Mouse (Mus musculus) MEL (cell line): ENCODE results near the gene Gfap. TPM values are rescaled to one million over a fixed set of nuclear protein-coding genes. Genes with fewer than 3 reads are reported as not detected.

Source experiments
- DNase-seq: peaks from one replicate; pipeline ENCODE4 v3.0.0; 2011; ENCODE audit warnings: low read depth, low spot score
- H3K27ac ChIP-seq: 2 replicates; pipeline ENCODE4 v1.5.1; 2012; ENCODE audit warnings: low read depth, mild to moderate bottlenecking, control low read depth, low read length, moderate library complexity; ENCODE audit not compliant: control insufficient read depth
- H3K27me3 ChIP-seq, 2 experiments: fragments of 150-350 bp in 1 of 2; sonication (generic) in 1 of 2; 2 replicates each; pipeline ENCODE4 v1.6.1; 2012; ENCODE audit warnings: low read length in 2 of 2, mild to moderate bottlenecking in 2 of 2, improper control_type of control experiment in 1 of 2, moderate library complexity in 1 of 2; ENCODE audit not compliant: insufficient read depth in 2 of 2, control insufficient read depth in 1 of 2
- H3K36me3 ChIP-seq, 2 experiments: 2 replicates each; pipeline ENCODE4 v1.6.1; 2012 to 2014; ENCODE audit warnings: low read length in 2 of 2, improper control_type of control experiment in 1 of 2, inconsistent platforms in 1 of 2, mild to moderate bottlenecking in 1 of 2; ENCODE audit not compliant: insufficient read depth in 2 of 2, control insufficient read depth in 1 of 2
- H3K4me1 ChIP-seq, 2 experiments: fragments of 150-350 bp in 1 of 2; sonication (generic) in 1 of 2; 2 replicates each; pipeline ENCODE4 v1.6.1; 2012; ENCODE audit warnings: low read length in 2 of 2, improper control_type of control experiment in 1 of 2, mild to moderate bottlenecking in 1 of 2; ENCODE audit not compliant: insufficient read depth in 2 of 2, control insufficient read depth in 1 of 2
- H3K4me3 ChIP-seq, 2 experiments: fragments of 150-350 bp in 1 of 2; sonication (generic) in 1 of 2; 2 replicates each; pipeline ENCODE4 v1.5.1; 2012; ENCODE audit warnings: low read depth in 2 of 2, low read length in 2 of 2, mild to moderate bottlenecking in 2 of 2, moderate library complexity in 2 of 2, control low read depth in 1 of 2, improper control_type of control experiment in 1 of 2; ENCODE audit not compliant: control insufficient read depth in 1 of 2, insufficient read depth in 1 of 2
- H3K79me2 ChIP-seq: 2 replicates; pipeline ENCODE4 v1.6.1; 2012; ENCODE audit warnings: mild to moderate bottlenecking, low read length, moderate library complexity; ENCODE audit not compliant: control insufficient read depth, poor library complexity, insufficient read depth
- H3K9ac ChIP-seq: 2 replicates; pipeline ENCODE4 v1.6.1; 2012; ENCODE audit warnings: low read depth, mild to moderate bottlenecking, control low read depth, low read length, moderate library complexity; ENCODE audit not compliant: control insufficient read depth, poor library complexity, severe bottlenecking
- H3K9me3 ChIP-seq: fragments of 150-350 bp; sonication (generic); replicated peaks from 2 replicates; pipeline ENCODE4 v1.6.1; 2012; ENCODE audit warnings: mild to moderate bottlenecking, low read length, improper control_type of control experiment, moderate library complexity; ENCODE audit not compliant: insufficient read depth
- BHLHE40 ChIP-seq: IDR thresholded peaks from 2 replicates; pipeline ENCODE4 v1.6.1; 2012; ENCODE audit warnings: low read depth, mild to moderate bottlenecking, inconsistent platforms, low read length, improper control_type of control experiment, borderline replicate concordance
- CTCF ChIP-seq, 3 experiments: IDR thresholded peaks in 2 of 3; conservative IDR thresholded peaks in 1 of 3; 2 replicates each; pipeline ENCODE4 v1.5.1; 2011 to 2012; ENCODE audit warnings: low read length in 3 of 3, low read depth in 2 of 3, mild to moderate bottlenecking in 2 of 3, improper control_type of control experiment in 1 of 3, inconsistent platforms in 1 of 3, mixed read lengths in 1 of 3, moderate library complexity in 1 of 3; ENCODE audit not compliant: control insufficient read depth in 1 of 3, insufficient read depth in 1 of 3, poor library complexity in 1 of 3, severe bottlenecking in 1 of 3
- E2F4 ChIP-seq: IDR thresholded peaks from 2 replicates; pipeline ENCODE4 v1.6.1; 2011; ENCODE audit warnings: low read depth, low read length, improper control_type of control experiment, borderline replicate concordance
- ELF1 ChIP-seq: IDR thresholded peaks from 2 replicates; pipeline ENCODE4 v1.6.1; 2014; ENCODE audit warnings: low read depth, mild to moderate bottlenecking, inconsistent platforms, low read length, improper control_type of control experiment, moderate library complexity
- EP300 ChIP-seq, 2 experiments: IDR thresholded peaks; 2 replicates each; pipeline ENCODE4 v1.6.1; 2011; ENCODE audit warnings: improper control_type of control experiment in 2 of 2, low read length in 2 of 2, low read depth in 1 of 2, mild to moderate bottlenecking in 1 of 2
- ETS1 ChIP-seq: IDR thresholded peaks from 2 replicates; pipeline ENCODE4 v1.6.1; 2012; ENCODE audit warnings: low read depth, mild to moderate bottlenecking, inconsistent platforms, low read length, improper control_type of control experiment, moderate library complexity
- GABPA ChIP-seq: IDR thresholded peaks from 2 replicates; pipeline ENCODE4 v1.6.1; 2012; ENCODE audit warnings: low read depth, mild to moderate bottlenecking, inconsistent platforms, low read length, improper control_type of control experiment, moderate library complexity
- GATA1 ChIP-seq: IDR thresholded peaks from 2 replicates; pipeline ENCODE4 v1.6.1; 2011; ENCODE audit warnings: low read depth, low read length, improper control_type of control experiment
- HCFC1 ChIP-seq: IDR thresholded peaks from 2 replicates; pipeline ENCODE4 v1.6.1; 2012; ENCODE audit warnings: low read depth, mild to moderate bottlenecking, inconsistent platforms, low read length, improper control_type of control experiment, moderate library complexity
- JUND ChIP-seq: IDR thresholded peaks from 2 replicates; pipeline ENCODE4 v1.6.1; 2011; ENCODE audit warnings: low read depth, mild to moderate bottlenecking, improper control_type of control experiment, low read length
- KAT2A ChIP-seq: conservative IDR thresholded peaks from 2 replicates; pipeline ENCODE4 v1.6.1; 2012; ENCODE audit warnings: low read depth, low read length, improper control_type of control experiment, inconsistent platforms
- MAFK ChIP-seq: IDR thresholded peaks from 2 replicates; pipeline ENCODE4 v1.6.1; 2011; ENCODE audit warnings: low read depth, mild to moderate bottlenecking, low read length, improper control_type of control experiment, borderline replicate concordance
- MAX ChIP-seq: IDR thresholded peaks from 2 replicates; pipeline ENCODE4 v1.6.1; 2011; ENCODE audit warnings: low read length, improper control_type of control experiment
- MAZ ChIP-seq: IDR thresholded peaks from 2 replicates; pipeline ENCODE4 v1.6.1; 2012; ENCODE audit warnings: low read depth, mild to moderate bottlenecking, inconsistent platforms, low read length, improper control_type of control experiment
- MEF2A ChIP-seq: IDR thresholded peaks from 2 replicates; pipeline ENCODE4 v1.6.1; 2014; ENCODE audit warnings: low read depth, mild to moderate bottlenecking, inconsistent platforms, low read length, improper control_type of control experiment; ENCODE audit not compliant: poor library complexity, insufficient replicate concordance, severe bottlenecking; ENCODE audit errors: extremely low read depth
- MXI1 ChIP-seq: IDR thresholded peaks from 2 replicates; pipeline ENCODE4 v1.6.1; 2011; ENCODE audit warnings: mild to moderate bottlenecking, low read depth, low read length, improper control_type of control experiment
- MYB ChIP-seq: IDR thresholded peaks from 2 replicates; pipeline ENCODE4 v1.6.1; 2011; ENCODE audit warnings: mild to moderate bottlenecking, low read depth, low read length, improper control_type of control experiment
- MYC ChIP-seq: IDR thresholded peaks from 2 replicates; pipeline ENCODE4 v1.6.1; 2011; ENCODE audit warnings: low read depth, mild to moderate bottlenecking, low read length, improper control_type of control experiment, moderate library complexity
- NRF1 ChIP-seq: IDR thresholded peaks from 2 replicates; pipeline ENCODE4 v1.6.1; 2014; ENCODE audit warnings: low read depth, mild to moderate bottlenecking, inconsistent platforms, low read length, improper control_type of control experiment, moderate library complexity; ENCODE audit not compliant: poor library complexity, insufficient read depth, severe bottlenecking
- POLR2A ChIP-seq, 2 experiments: IDR thresholded peaks; 2 replicates each; pipeline ENCODE4 v1.6.1; 2011 to 2012; ENCODE audit warnings: low read length in 2 of 2, mild to moderate bottlenecking in 2 of 2, control low read depth in 1 of 2, improper control_type of control experiment in 1 of 2, low read depth in 1 of 2, moderate library complexity in 1 of 2; ENCODE audit not compliant: control insufficient read depth in 1 of 2, insufficient read depth in 1 of 2, poor library complexity in 1 of 2
- POLR2AphosphoS2 ChIP-seq: IDR thresholded peaks from 2 replicates; pipeline ENCODE4 v1.6.1; 2011; ENCODE audit warnings: low read length, improper control_type of control experiment
- POLR2AphosphoS5 ChIP-seq: IDR thresholded peaks from 2 replicates; pipeline ENCODE4 v1.6.1; 2012; ENCODE audit warnings: low read depth, borderline replicate concordance, mild to moderate bottlenecking, inconsistent platforms, low read length, moderate library complexity, mixed read lengths
- RAD21 ChIP-seq: IDR thresholded peaks from 2 replicates; pipeline ENCODE4 v1.6.1; 2011; ENCODE audit warnings: mild to moderate bottlenecking, low read depth, low read length, improper control_type of control experiment
- RCOR1 ChIP-seq: IDR thresholded peaks from 2 replicates; pipeline ENCODE4 v1.6.1; 2012; ENCODE audit warnings: low read depth, mild to moderate bottlenecking, inconsistent platforms, low read length, improper control_type of control experiment
- SIN3A ChIP-seq: IDR thresholded peaks from 2 replicates; pipeline ENCODE4 v1.6.1; 2012; ENCODE audit warnings: low read length, improper control_type of control experiment, inconsistent platforms
- TAL1 ChIP-seq: IDR thresholded peaks from 2 replicates; pipeline ENCODE4 v1.6.1; 2012; ENCODE audit warnings: mild to moderate bottlenecking, inconsistent platforms, low read length, moderate library complexity, mixed read lengths
- TBP ChIP-seq: IDR thresholded peaks from 2 replicates; pipeline ENCODE4 v1.8.0; 2011; ENCODE audit warnings: low read depth, low read length, improper control_type of control experiment
- TCF12 ChIP-seq: IDR thresholded peaks from 2 replicates; pipeline ENCODE4 v1.6.1; 2014; ENCODE audit warnings: low read depth, mild to moderate bottlenecking, inconsistent platforms, low read length, improper control_type of control experiment, moderate library complexity
- UBTF ChIP-seq: IDR thresholded peaks from 2 replicates; pipeline ENCODE4 v1.6.1; 2012; ENCODE audit warnings: low read depth, mild to moderate bottlenecking, inconsistent platforms, low read length, improper control_type of control experiment, moderate library complexity, borderline replicate concordance; ENCODE audit not compliant: insufficient read depth
- USF1 ChIP-seq: IDR thresholded peaks from 2 replicates; pipeline ENCODE4 v1.6.1; 2014; ENCODE audit warnings: low read depth, mild to moderate bottlenecking, inconsistent platforms, low read length, improper control_type of control experiment, moderate library complexity
- USF2 ChIP-seq, 2 experiments: IDR thresholded peaks; 2 replicates each; pipeline ENCODE4 v1.6.1; 2011 to 2012; ENCODE audit warnings: improper control_type of control experiment in 2 of 2, low read length in 2 of 2, borderline replicate concordance in 1 of 2, inconsistent platforms in 1 of 2, low read depth in 1 of 2, mild to moderate bottlenecking in 1 of 2; ENCODE audit not compliant: insufficient read depth in 1 of 2
- ZC3H11A ChIP-seq: IDR thresholded peaks from 2 replicates; pipeline ENCODE4 v1.6.1; 2012; ENCODE audit warnings: low read depth, mild to moderate bottlenecking, inconsistent platforms, low read length, improper control_type of control experiment
- ZKSCAN1 ChIP-seq: IDR thresholded peaks from 2 replicates; pipeline ENCODE4 v1.6.1; 2012; ENCODE audit warnings: low read depth, mild to moderate bottlenecking, inconsistent platforms, low read length, improper control_type of control experiment, moderate library complexity
- ZMIZ1 ChIP-seq: IDR thresholded peaks from 2 replicates; pipeline ENCODE4 v1.6.1; 2012; ENCODE audit warnings: low read depth, mild to moderate bottlenecking, inconsistent platforms, low read length, improper control_type of control experiment, moderate library complexity
- ZNF384 ChIP-seq: IDR thresholded peaks from 2 replicates; pipeline ENCODE4 v1.6.1; 2012; ENCODE audit warnings: low read depth, mild to moderate bottlenecking, inconsistent platforms, low read length, improper control_type of control experiment
- polyA plus RNA-seq, 2 experiments: library from polyadenylated mRNA; stranded (reverse) in 1 of 2; unstranded in 1 of 2; fragments of >175 nt in 1 of 2; fragments of >200 nt in 1 of 2; gene quantifications; 2 replicates each; pipeline versions ENCODE4 v1.2.1 to v1.2.4; 2012; ENCODE audit warnings: low replicate concordance in 2 of 2, low read depth in 1 of 2; ENCODE audit not compliant: insufficient read length in 2 of 2, insufficient read depth in 1 of 2, missing spikeins in 1 of 2
- total RNA-seq: library from RNA; depleted of rRNA; stranded (reverse); fragments of 300-350 nt; gene quantifications from 2 replicates; pipeline ENCODE4 v1.2.3, GENCODE M21; 2012

The Gfap gene
- total and polyA plus RNA-seq, 3 experiments, result 2.0 to 2.5 TPM; not detected in 1

- Histone ChIP-seq H3K27me3 (no peaks in the 10 kb centered on the region), H3K36me3 (peaks cover 10 to 22% of the 10 kb centered on the region in 2 experiments), H3K4me3 (peak within 1 kb of the TSS; percentile 55 to 68), H3K79me2 (peaks cover 25% of the 10 kb centered on the region), H3K27ac (peak within 1 kb of the TSS; percentile 90), H3K9ac (peak within 1 kb of the TSS; percentile 89), H3K4me1 (peaks cover 0 to 28% of the 10 kb centered on the region in 2 experiments; a peak in 3 of 4 replicates), H3K9me3 (no peaks in the 10 kb centered on the region)
- peak; percentile 98 for DNase-seq
- TF ChIP-seq ZMIZ1 (peak; percentile 91), UBTF (no peak), GABPA (no peak), ELF1 (peak; percentile 94), ETS1 (0 out of 2 replicates have a peak, but pooled peaks have one; percentile 26), SIN3A (peak; percentile 99), NRF1 (peak; percentile 33; the same call in 1 of the 2 replicates), JUND (no peak), HCFC1 (peak; percentile 96), MAZ (no peak), EP300 (IDR thresholded peaks at IDR 0.05; ENCODE audit: low read depth in 1 of 2, low read length in 2 of 2) (peak in 1 of 2 experiments; percentile 69; a peak in 2 of 4 replicates), MYC (peak; percentile 82), MAX (peak; percentile 100), MYB (no peak), RAD21 (no peak), RCOR1 (no peak; the same call in 1 of the 2 replicates), POLR2AphosphoS2 (peak; percentile 96), CTCF (IDR thresholded peaks at IDR 0.05 in 2 of 3, conservative IDR thresholded peaks at IDR 0.05 in 1 of 3; ENCODE audit: control insufficient read depth in 1 of 3, insufficient read depth in 1 of 3, low read depth in 2 of 3, low read length in 3 of 3, poor library complexity in 1 of 3, severe bottlenecking in 1 of 3) (peak in 2 of 3 experiments; percentile 4 to 32; a peak in 1 of 6 replicates), ZNF384 (no peak), ZKSCAN1 (no peak), MAFK (no peak), BHLHE40 (no peak), POLR2A (IDR thresholded peaks at IDR 0.05; ENCODE audit: control insufficient read depth in 1 of 2, insufficient read depth in 1 of 2, low read depth in 1 of 2, low read length in 2 of 2, poor library complexity in 1 of 2) (peak; percentile 91 to 99), GATA1 (peak; percentile 97), MEF2A (no peak), USF2 (IDR thresholded peaks at IDR 0.05; ENCODE audit: borderline replicate concordance in 1 of 2, insufficient read depth in 1 of 2, low read depth in 1 of 2, low read length in 2 of 2) (peak; percentile 93 to 98), MXI1 (peak; percentile 97), TAL1 (peak; percentile 22; the same call in 1 of the 2 replicates), USF1 (peak; percentile 100), TBP (peak; percentile 84), KAT2A (peak; percentile 86; the same call in 1 of the 2 replicates), ZC3H11A (no peak), POLR2AphosphoS5 (no peak), TCF12 (peak; percentile 52), E2F4 (no peak)
These were observed 20.0 kb downstream of the Gfap start, which contains the start of the genes Eftud2 and Ccdc103 for GRCm38 (mm10) chr11:102880585-102881313. Gene Eftud2, minus strand, starts transcription at chr11:102880985. Gene Ccdc103, plus strand, starts transcription at chr11:102881204.
